In genomic region chr10:12588051-12588450, GRCm38 (mm10) we compare ENCODE assay signal across 25 mouse cellular contexts.
"Had no signal": no experiment of that assay in that cellular context is flagged by ENCODE, and none has a peak within 500 bp of the region (broad histone marks: within the 10 kb centered on the region; RNA-seq: fewer than 3 reads in every experiment).

No protein-coding gene starts in this region.

- H3K36me3 ChIP-seq: heart, embryonic 15.5 days; hindbrain, embryonic 10.5 days; hindbrain, embryonic 12.5 days; intestine, embryonic 15.5 days; limb, embryonic 10.5 days; limb, embryonic 12.5 days; liver, embryonic 12.5 days had no signal

- H3K27me3 ChIP-seq: heart, embryonic 13.5 days; heart, embryonic 15.5 days; hindbrain, embryonic 12.5 days; intestine, embryonic 15.5 days; limb, embryonic 12.5 days; liver, embryonic 12.5 days had no signal

- ATAC-seq: hindbrain, embryonic 16.5 days; inflammation-experienced regulatory T-cells, adult 6 months; intestine, embryonic 15.5 days; intestine, postnatal 0 days; liver, embryonic 12.5 days had no signal

- H3K4me1 ChIP-seq: heart, embryonic 13.5 days; heart, embryonic 15.5 days; hindbrain, embryonic 10.5 days; intestine, embryonic 15.5 days; limb, embryonic 10.5 days; limb, embryonic 12.5 days had no signal

- H3K9ac ChIP-seq: heart, embryonic 13.5 days; heart, embryonic 15.5 days; hindbrain, embryonic 12.5 days; hindbrain, embryonic 14.5 days; intestine, embryonic 15.5 days; limb, embryonic 12.5 days; liver, embryonic 12.5 days; liver, embryonic 14.5 days had no signal

- H3K4me2 ChIP-seq: heart, embryonic 11.5 days; heart, embryonic 13.5 days; heart, embryonic 15.5 days; hindbrain, embryonic 12.5 days; hindbrain, embryonic 14.5 days; intestine, embryonic 15.5 days; limb, embryonic 12.5 days; liver, embryonic 12.5 days had no signal

- H3K4me3 ChIP-seq: heart, adult 2 months; heart, embryonic 13.5 days; heart, embryonic 15.5 days; hindbrain, embryonic 10.5 days; hindbrain, embryonic 12.5 days; intestine, embryonic 15.5 days; layer of hippocampus, adult 2 months; left cerebral cortex, adult 2 months; limb, embryonic 10.5 days; limb, embryonic 12.5 days; liver, embryonic 12.5 days had no signal

- H3K9me3 ChIP-seq: heart, embryonic 13.5 days; heart, embryonic 15.5 days; hindbrain, embryonic 10.5 days; hindbrain, embryonic 12.5 days; intestine, embryonic 15.5 days; limb, embryonic 10.5 days; limb, embryonic 12.5 days; liver, embryonic 12.5 days had no signal

- H3K27ac ChIP-seq: heart, adult 2 months; heart, embryonic 13.5 days; heart, embryonic 15.5 days; hindbrain, embryonic 10.5 days; hindbrain, embryonic 12.5 days; hindbrain, embryonic 14.5 days; intestine, embryonic 15.5 days; layer of hippocampus, adult 2 months; left cerebral cortex, adult 2 months; limb, embryonic 10.5 days; limb, embryonic 12.5 days; liver, embryonic 12.5 days; liver, embryonic 14.5 days had no signal

- DNase-seq: gastrocnemius, postnatal 14 days; gastrocnemius, postnatal 36 days; heart, adult 11 months; heart, adult 2 months; heart, postnatal 4 days; kidney, adult 18-20 months; kidney, postnatal 10 days; kidney, postnatal 25 days; kidney, postnatal 4 days had no signal
